Mouse (Mus musculus) granulocyte monocyte progenitor cell, adult 5-6 weeks (primary cell): ENCODE data around the gene Pde4b. TPM values are rescaled to one million over a fixed set of nuclear protein-coding genes. Genes with fewer than 3 reads are reported as not detected.
A peak's percentile ranks its signal among the peaks of the same experiment; 100 is the strongest.

Source experiments
- ATAC-seq: replicated peaks from 2 replicates; pipeline ENCODE4 v1.8.0; 2016; ENCODE audit warnings: mild to moderate bottlenecking, moderate TSS enrichment, inconsistent platforms; ENCODE audit not compliant: poor library complexity, severe bottlenecking
- total RNA-seq, 2 experiments: library from RNA; stranded (forward) in 1 of 2; stranded (reverse) in 1 of 2; fragments of 200-712, 200-1000 nt in 1 of 2; fragments of >200 nt in 1 of 2; fragmentation: Nextera tagmentation in 1 of 2; gene quantifications; 2 replicates each; pipeline ENCODE4 v1.2.3; 2014 to 2017

Gene Pde4b
- total RNA-seq (2014; fragmentation: Nextera tagmentation) (6.1 and 11.4 TPM in 2 replicates), total RNA-seq (2017) (10.3 and 16.2 TPM in 2 replicates)

GRCm38 (mm10) chr4:102087091-102087565 is at the start of gene Pde4b:
TSS of gene Pde4b (plus strand) at chr4:102087543.
- ATAC-seq: no peak

- ATAC-seq: no peak
Observed at GRCm38 (mm10) chr4:102040190-102040589, 47.2 kb upstream of the Pde4b start.

GRCm38 (mm10) chr4:102045183-102046140 is 41.9 kb upstream of the Pde4b start:
- ATAC-seq: no peak; the same call in 1 of the 2 replicates

- ATAC-seq: peak; percentile 98
Observed at GRCm38 (mm10) chr4:102049368-102049767, 38.0 kb upstream of the Pde4b start.

DNA sequence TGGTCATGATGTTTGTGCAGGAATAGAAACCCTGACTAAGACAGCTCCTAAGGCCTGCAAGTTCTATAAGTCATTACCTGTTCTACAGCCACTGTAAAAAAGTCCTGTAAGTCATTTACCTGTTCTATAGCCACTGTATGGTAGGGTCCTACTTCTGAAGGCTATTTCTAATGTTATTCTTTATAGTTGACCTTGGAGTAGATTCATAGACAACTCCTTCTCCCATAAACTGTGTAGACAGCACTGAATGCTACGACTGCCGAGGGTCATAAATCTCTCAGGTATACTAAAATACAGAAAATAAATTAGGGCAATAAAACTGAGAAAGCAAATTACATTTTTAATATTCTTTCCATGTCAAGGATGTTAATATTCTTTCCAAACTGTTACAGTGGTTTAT is 26.0 kb upstream of the Pde4b start:
- ATAC-seq: no peak

DNA sequence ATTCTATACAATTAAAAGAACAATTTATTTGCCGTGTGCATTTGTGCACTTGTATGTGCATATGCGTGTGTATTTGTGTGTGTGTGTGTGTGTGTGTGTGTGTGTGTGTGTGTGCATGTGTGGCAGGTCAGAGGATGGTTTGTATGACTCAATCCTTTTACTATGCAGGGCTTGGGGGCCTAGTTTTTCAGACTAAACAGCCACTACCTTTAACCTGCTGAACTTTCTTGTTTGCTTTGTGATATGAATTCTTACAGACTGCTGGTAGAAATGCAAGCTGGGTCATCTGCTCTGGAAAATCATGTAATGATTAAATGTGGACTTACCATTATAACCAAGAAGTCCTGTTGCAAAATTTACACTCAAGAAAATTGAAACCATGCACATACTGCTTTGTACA is 18.0 kb upstream of the Pde4b start:
- no peak for ATAC-seq

DNA sequence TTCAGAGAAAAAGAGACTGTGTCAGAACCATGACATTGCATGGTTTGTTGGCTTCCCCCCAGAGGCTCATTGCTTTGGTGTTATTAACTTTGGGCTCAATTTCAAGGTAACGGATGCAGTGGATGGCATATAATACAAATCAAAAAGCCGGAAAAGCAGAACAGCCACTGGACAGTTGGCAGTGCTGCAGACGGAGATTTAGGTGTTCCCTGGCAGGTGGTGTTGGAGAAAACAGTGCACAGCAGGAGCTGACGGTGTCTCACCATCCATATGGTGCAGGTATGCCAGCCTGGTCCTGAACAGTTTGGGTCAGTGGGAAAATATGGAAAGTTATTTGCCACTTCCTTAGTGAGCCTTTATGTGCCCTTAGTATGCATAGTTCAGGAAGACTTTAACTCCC is 1.0 kb upstream of the Pde4b start:
- no peak for ATAC-seq

DNA sequence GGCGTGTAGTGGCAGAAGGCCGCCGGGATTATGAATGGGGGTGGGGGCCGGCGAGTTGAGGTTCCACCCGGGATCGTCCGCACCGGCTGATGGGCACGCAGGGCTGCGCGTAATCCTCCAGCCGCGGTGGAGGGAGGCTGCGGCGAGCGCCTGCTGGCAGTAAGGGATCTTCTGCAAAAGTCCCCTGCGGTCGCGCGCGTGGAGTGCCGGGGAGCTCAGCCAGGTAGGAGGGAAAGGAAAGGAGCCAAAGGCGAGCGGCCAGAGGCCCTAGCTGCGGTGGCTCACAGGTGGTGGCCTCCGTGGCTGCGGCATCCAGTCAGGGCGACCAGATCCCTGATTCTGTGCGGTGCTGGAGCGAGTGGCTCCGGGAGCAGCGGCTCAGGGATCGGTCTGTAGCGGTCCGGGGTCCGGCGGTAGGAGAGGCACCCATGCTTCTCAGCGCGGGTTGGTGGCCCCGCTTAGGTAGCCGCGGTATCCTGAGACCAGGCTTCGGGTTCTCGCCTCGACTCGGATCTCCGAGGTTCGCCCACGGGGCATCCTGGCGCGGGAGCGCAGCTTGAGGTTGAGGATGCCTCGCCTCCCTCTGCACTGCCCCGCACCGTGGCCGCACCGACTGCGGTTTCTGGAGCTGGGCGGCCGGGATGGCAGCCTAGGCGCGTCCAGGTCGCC is 357 bp downstream of the Pde4b start:
- ATAC-seq: peak; percentile 40

- no peak for ATAC-seq
Observed at GRCm38 (mm10) chr4:102088235-102088867, 1.0 kb downstream of the Pde4b start.

GRCm38 (mm10) chr4:102095851-102096250 is 8.5 kb downstream of the Pde4b start:
- no peak for ATAC-seq

GRCm38 (mm10) chr4:102102241-102102640 is 14.9 kb downstream of the Pde4b start:
- no peak for ATAC-seq

- peak; percentile 27; the same call in 1 of the 2 replicates for ATAC-seq
Observed at GRCm38 (mm10) chr4:102104534-102105014, 17.2 kb downstream of the Pde4b start.

DNA sequence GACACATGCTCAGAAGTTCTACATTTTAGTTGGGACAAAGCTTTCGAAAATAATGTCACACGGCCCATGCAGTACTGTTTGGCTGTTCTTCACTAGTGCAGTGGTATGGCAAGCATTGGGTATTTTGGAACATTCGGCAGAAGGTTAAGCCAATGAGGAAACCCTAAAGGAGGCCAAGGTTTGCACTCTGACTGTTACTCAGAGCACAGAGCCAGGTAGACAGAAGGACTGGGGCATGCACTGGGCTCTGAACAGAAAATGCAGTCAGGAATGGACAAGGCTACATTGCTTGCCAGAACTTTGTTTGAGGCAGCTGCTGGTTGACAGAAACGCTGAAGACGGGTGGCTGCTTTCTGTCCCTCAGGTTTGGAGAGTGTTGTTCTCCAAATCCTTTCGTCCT is 19.4 kb downstream of the Pde4b start:
- ATAC-seq: no peak

DNA sequence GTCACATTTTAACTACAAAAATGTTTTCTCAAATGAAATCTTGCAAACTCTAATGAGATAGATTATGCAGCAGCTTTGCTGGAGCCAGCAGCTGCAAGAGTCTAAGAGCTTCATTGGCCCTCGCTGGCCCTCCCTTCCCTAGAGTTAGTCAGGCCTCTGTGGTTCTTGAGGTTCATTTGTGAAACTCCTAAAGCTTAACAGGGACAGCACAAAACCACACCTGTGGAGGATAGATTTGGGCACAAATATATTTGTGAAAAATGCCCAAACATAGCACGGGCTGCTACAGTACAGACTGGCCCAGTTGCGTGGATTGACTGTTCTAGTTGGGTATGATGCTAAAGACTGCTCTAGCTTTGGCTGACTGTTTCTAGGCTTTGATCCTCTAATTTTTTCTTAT is 32.1 kb downstream of the Pde4b start:
- no peak for ATAC-seq

GRCm38 (mm10) chr4:102136366-102136849 is 49.1 kb downstream of the Pde4b start:
- no peak for ATAC-seq

GRCm38 (mm10) chr4:102138346-102138745 is 51.0 kb downstream of the Pde4b start:
- no peak for ATAC-seq

GRCm38 (mm10) chr4:102141241-102141640 is 53.9 kb downstream of the Pde4b start:
- ATAC-seq: no peak

- ATAC-seq: no peak
Observed at GRCm38 (mm10) chr4:102148766-102149165, 61.4 kb downstream of the Pde4b start.

DNA sequence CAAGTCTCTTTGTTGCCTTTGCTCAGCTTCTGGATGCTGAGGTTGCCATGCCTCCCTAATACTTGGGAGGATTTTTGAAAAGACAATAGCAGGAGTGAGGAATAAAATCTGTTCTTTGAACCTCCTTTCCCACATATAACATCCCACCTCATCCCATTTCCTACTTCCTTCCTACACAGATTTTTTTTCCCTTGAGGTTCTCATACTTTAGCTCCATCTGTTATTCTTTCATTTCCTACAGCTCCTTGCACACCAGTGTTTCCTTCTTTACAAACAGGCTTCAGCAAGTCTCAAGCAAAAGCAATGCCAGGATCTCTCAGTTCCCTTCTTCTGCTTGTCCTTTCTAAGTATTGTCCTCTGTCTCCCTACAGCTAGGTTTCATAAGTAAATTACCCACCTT is 71.8 kb downstream of the Pde4b start:
- ATAC-seq: no peak

GRCm38 (mm10) chr4:102171636-102172035 is 84.3 kb downstream of the Pde4b start:
- no peak for ATAC-seq
